Mouse (Mus musculus): Measurements from ENCODE around the gene Npffr2. TPM values are rescaled to one million over a fixed set of nuclear protein-coding genes. Genes with fewer than 3 reads are reported as not detected.
"Not testable (repeated sequence)": the region's sequence is repeated elsewhere in the genome, so short reads cannot be mapped to it uniquely, and the experiment has no call there.

Gene Npffr2
- not detected for total RNA-seq (2022)

DNA sequence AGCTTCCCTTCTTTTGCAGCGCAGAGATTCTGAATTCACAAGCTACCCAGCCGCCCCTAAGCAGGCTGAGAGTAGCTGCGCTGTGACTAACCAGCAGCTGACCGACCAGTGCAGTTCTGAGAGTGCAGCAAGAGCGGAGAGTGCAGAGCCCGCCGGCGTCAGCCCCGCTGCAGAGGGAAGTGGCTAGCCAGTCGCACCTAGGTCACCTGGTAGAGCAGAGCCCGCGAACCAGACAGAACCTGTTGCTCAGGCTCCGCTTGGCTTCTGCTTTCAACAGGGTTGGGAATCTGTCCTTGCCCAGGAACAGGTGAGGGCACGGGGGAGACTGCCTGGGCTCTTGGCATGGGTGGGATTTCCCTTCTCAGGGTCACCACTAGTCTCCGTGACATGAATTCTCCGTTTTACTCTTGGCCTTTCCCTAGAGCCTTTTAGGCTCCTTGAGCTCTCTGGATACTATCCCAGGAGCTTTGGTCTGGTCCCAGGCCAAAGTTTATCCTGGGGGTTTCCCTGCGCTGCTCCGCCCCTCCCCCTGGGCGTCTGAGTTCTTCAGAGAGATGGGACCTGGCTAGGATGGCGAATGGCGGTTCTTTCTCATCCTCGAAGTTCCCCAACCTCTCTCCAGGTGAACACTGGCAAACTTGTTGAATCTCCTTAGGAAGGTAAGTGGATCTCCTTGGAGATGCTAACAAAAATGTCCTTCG is at the start of gene Npffr2:
Gene Npffr2, plus strand, starts transcription at position 552 of the 701 bp plus-strand sequence.
- DNase-seq (ENCODE audit: low spot score in 2 of 2): no peak

DNA sequence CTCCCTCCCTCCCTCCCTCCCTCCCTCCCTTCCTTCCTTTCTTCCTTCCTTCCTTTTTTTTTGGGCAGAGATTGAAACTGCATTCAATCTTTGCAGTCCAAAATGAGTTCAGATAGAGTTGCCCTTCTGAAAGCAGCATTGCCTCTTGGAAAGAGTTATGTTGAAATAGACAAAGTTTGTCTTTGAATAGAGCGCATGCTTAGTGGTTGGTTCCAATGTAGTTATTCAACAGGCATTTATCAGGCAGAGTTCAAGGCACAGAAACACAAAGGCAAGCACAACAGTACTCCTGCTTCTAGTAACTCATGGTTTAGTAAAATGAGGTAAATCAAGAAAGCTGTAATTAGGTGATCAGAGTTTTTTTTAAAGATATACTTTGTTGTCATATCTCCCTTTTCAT is 34.7 kb upstream of the Npffr2 start:
- no peak for DNase-seq (ENCODE audit: low spot score in 2 of 2)

DNA sequence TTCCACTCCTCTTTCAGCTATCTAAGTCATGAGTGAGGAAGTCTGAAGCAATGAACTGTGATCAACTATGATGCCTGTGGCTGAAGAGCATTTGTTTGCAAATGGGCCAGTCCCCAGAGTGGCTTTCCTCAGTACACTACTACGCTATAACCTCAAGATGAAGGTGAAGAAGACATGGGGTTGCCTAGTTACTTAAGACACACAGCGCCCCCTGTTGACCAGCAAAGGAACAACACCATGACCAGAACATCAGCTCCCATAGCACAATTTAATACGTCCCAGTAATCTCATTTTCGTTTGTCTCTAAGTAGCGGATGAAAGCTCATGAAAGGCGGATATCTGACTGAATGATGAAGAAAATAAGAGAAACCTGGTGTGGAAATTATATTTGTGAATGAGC is 27.0 kb upstream of the Npffr2 start:
- no peak for DNase-seq (ENCODE audit: low spot score in 2 of 2)

DNA sequence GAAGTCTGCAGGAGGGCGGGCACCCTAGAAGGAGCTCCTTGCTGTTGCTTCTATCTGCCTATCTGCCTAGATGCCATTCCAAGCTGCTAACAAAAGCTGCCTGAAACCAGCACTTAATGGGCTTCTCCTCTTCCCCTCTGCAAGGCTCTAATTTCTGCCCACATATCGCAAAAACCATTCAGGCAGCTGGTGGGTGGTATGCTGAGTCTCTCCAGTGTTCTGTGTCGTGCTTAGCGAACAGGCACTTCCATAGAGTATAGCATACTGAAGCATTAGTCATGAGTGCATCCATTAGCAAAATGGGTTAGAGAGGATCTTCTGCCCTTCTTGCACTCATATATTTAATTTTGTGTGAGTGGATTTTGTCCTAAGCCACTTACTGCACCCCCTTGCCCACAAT is 8.6 kb upstream of the Npffr2 start:
- DNase-seq (ENCODE audit: low spot score in 2 of 2): no peak

DNA sequence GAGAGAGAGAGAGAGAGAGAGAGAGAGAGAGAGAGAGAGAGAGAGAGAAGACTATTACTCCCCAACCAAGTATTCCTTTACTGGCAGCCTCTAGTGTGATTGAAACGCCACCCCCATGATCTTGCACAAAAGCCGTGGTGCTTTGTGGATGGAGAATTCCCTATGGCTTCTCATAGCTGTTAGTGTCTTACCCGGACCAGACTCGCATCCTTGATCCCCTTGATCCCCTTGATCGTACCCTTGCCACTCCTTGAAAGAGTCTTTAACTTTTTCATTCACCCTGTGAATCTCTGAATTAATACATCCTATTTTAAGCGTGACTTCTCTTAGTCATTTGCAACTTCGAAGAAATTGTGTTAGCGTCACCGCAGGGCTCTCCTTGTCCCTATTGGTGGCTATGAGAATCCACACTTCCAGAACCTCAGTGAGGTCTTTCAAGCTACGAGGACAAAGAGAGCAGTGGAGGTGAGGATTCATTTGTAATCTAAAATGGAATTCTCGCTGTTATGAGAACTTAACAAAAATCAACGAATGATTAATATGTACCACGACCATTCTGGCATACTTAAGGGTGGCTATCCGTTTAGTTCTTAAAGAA is 949 bp upstream of the Npffr2 start:
- DNase-seq (ENCODE audit: low spot score in 2 of 2): no peak

DNA sequence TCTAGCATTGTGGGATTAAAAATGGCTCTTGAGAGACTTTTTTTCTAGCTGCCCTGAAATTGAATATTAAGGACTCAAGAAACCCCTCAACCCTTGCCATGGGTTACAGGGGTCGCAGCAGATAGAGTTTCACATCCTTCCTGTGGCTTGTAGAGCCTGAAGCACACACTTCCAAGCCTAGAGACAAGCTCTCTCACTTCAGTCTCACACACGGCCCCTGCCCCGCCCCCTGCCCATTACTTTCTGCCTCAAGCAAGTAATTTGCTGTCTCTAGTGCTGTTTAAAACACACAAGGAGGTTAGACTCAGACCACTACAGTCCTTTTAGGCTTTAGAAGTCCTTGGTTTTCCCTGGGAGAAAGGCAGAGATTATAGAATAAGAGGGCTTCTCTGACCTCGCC is 1.7 kb downstream of the Npffr2 start:
- no peak for DNase-seq (ENCODE audit: low spot score in 2 of 2)

DNA sequence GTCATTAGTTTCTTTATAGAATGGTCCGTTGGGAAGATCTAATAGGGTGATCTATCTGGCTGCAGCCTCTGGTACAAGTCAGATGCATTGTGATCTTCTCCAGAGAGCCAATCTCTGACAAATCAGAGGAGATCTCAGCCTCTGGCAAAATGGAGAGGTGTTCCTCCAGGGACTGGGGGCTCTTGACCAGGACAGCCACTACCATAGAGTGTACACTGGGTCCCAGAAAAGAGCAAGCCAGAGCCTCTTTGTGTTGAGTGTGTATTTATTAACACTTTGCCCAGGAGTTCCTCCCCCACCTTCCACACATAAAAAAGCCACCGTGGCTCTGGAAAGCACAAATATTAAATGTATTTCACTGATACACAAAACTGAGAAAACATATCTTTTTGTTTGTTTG is 2.2 kb downstream of the Npffr2 start:
- no peak for DNase-seq (ENCODE audit: low spot score in 2 of 2)

DNA sequence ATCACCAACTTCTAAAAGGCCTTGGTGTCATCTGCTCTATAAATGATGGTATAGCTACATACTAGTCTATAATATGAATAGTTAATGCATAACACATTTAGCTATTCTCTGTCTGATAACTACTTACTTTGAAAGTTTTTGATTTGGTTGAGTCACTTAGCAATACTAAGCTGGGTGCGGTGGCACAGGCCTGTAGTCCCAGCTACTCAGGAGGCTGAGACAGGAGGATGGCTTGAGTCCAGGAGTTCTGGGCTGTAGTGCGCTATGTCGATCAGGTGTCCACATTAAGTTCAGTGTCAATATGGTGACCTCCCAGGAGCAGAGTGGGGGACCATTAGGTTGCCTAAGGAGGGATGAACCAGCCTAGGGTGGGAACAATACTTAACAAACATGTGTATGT is 8.8 kb downstream of the Npffr2 start:
- DNase-seq (ENCODE audit: low spot score in 2 of 2): no peak

DNA sequence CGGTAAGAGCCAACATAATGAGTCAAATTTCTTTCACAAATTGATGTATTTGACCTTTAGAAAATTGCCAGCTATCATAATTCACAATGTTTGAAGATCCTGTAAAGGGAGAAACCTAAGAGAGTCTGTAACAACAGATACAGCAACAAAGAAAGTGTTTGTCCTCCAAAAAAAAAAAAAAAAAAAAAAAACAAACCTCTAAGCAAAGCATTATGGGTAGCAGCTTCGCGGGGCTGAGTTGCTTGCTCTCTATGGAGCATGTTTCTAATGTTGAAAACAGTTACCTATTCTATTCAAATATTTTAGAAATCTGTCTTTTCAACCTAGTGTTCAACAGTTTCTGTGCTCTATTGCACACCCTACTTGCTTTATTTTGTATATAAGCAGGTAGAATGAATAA is 15.2 kb downstream of the Npffr2 start:
- DNase-seq (ENCODE audit: low spot score in 2 of 2): no peak

DNA sequence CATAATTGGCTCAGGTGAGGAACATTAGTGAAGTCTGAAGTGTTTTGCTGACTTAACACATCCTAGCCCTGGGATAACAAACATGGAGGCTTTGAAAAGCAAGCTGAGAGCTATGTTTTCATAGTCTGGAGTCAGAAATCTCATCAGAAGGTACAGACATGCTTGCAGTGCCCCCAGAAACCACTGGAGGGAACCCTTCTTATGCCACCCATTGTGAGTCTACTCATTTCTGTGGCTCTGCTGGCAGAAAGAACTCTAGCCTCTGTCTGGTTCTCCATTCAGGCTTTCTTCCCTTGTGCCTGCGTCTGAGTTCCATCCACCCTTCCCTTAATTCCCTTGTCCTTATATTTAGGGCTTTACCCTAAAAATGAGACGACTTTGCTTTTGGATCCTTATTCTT is 16.2 kb downstream of the Npffr2 start:
- DNase-seq (ENCODE audit: low spot score in 2 of 2): no peak

DNA sequence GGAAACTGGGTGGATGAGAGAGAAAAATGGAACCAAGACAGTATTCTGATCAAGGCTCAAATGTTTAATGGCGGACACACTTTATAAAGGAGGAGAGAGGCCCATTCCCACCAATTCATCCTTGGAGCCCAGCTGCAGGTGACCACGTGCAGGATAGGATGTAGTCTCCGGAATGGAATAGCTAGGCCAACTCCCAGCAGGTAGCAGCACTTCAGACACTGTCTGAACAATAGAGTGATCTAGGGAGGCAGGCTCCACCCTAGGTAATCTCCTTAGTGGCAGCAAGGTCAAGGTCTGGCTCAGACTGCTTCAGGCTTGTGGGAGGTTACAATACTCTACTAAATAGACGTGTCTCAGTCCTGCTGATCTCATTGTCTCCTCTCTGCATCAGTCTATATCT is 31.9 kb downstream of the Npffr2 start:
- not testable (repeated sequence) for DNase-seq (ENCODE audit: low spot score in 2 of 2)

DNA sequence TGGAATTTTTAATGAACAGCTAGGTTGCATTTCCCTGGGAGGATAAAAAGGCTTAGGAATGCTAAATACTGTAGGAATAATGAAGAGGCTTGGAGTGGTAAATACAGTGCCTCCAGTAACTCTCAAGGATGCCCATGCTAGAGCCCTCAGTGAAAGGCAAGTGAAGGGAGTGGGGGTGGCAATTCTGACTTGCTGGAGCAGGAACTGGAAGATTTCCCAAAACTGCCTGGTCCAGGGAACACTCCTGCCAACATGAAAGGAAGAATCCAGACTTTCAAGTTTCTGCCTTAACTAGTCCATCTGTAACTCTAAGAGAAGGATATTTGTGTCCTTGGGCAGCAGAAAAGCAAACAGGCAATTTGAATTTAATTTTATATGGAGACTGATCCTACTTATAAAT is 34.2 kb downstream of the Npffr2 start:
- DNase-seq (ENCODE audit: low spot score in 2 of 2): no peak

DNA sequence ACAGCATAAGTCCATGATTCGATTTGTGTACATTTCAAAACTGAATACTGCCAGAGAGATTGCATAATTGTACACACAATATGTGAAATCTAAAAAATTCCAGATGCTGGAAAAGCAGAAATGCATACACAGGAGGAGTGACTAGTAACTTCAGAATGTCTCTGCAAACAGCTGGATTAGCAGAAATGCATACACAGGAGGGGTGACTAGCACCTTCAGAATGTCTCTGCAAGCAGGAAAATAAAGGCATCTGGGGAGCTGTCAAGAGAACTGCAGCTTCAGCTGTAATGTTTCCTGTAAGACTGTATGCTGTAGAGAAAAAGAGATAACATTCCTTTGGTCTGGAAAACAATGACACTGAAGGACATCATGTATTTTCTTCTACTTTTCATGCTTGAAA is 51.4 kb downstream of the Npffr2 start:
- DNase-seq (ENCODE audit: low spot score in 2 of 2): no peak

DNA sequence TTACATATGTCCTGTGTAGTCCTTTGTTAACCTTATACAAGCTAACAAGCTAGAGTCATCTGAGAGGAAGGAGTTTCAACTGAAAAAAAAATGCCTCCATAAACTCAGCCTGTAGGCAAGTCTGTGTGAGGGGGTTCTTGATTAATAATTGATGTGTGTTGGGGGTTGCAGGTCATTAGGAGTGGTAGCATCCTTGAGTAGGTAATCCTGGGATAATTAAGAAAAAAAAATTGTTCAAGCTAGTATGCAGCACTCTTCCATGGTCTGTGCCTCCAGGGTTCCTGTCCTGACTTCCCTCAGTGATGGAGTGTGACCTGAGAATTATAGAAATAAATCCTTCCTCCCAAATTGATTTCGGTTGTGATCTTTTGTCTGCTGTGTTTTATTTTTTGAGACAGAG is 52.0 kb downstream of the Npffr2 start:
- no peak for DNase-seq (ENCODE audit: low spot score in 2 of 2)

DNA sequence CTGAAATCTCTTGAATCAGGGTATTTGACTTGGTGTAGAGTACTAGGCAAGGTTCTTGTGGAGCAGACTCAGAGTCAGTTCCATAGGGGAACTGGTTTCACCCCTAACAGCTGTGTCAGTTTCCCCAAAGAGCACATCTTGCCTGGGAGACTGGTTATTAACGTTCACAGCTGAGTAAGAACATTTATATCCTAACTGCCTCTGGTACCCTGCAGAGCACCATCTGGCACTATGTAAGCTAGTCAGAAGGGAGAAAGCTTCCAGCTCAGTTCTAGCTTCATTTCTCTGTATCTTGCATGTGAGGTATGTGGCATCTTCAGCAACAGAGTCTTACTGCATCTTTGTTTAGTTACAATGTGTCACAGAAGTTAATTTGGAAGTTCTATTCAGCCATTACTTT is 53.9 kb downstream of the Npffr2 start:
- DNase-seq (ENCODE audit: low spot score in 2 of 2): no peak

DNA sequence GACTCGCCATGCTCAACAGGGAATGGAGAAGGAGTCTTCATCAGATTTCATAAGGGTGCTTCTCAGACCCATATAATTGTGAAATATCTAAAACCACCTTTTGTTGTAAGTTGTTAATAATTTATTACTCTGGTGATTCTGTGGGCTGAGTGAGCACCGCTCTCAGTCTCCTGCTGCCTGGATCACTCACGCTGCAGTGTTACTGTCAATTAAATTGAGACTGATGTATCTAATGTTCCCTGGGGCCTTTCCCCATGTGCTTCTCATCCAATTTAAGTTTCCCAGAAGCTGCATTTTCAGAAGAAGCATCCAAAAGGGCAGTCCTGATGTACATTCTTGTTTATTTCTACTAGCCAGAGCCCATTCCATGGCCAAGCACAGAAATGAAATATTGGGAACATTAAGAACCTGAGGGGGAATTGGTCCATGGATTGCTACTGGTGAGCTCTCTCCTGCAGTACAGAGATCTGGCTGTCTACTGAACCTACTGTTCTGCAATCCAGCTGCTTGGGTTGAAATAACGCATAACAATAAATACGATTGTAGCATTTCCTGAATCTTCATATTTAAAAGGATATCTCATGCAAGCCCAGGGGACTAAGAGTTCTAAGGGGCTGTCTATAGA is 54.6 kb downstream of the Npffr2 start:
- no peak for DNase-seq (ENCODE audit: low spot score in 2 of 2)

DNA sequence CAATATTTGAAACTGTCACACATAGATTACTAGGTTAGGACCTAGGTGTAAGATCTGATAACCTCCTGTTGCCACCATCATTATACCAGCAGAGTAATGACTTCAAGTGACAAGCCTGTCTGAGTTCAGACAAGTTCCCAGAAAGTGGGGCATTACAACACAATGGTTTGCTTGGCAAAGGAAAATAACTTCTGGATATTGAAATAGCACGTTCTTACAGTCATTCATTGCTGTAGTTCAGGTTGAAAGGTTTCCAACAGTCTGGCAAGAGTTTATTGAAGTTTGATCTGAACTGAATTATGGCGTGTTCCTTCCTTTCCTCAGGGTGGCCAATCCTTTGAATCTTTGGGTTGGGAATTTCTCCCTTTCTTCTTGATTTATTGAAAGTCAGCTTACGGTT is 57.8 kb downstream of the Npffr2 start:
- DNase-seq (ENCODE audit: low spot score in 2 of 2): no peak

DNA sequence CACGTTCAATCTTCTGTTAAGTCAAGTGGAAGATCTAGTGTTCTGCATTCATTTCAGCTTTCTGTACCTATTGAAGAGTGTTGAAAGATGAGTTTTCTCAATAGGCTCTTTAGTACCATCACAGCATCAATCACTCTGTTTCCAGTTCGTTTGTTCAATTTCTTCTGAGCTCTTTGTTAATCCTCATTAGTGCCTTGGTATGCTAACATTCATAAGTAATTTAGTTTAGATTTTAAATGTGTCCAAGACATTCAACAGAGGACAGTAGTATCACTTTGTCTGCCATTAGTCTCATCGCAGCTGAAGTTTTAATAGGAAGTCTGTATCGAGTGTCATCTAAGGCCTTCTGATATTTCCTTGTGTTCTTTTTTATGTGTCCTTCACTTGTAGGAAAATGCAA is 65.1 kb downstream of the Npffr2 start:
- DNase-seq (ENCODE audit: low spot score in 2 of 2): no peak

DNA sequence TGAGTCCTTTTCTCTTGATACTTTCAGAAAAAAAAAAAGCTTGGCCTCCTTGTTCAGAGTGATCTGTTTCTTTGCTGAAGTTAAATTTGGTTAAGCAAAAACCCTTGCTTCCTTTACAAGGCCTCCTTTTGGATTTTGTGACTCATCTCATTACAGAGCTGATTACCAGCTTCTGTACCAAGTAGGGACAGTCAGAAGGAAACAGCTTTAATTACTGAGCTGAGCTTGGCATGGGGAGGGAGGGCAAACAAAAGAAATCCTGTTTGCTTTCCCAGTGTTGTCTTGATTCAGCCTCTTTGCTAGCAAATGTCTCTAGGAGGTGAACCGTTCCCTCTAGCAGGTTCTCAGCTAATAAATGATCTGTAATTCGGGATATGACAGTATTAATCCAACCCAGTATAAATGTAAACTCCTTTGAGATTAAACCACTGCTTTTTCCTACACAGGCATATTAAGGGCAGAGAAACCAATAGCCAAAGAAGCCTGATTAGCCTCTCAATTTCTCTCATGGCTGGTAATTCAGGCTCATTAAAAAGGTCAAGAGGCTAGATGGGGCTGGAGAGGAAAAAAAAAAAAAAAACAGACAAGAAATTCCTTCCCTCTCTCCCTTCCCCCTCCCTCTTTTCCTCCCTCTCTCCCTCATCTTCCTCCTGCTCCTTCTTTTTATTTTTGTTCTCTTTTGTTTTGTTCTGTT is 84.2 kb downstream of the Npffr2 start:
- no peak for DNase-seq (ENCODE audit: low spot score in 2 of 2)

DNA sequence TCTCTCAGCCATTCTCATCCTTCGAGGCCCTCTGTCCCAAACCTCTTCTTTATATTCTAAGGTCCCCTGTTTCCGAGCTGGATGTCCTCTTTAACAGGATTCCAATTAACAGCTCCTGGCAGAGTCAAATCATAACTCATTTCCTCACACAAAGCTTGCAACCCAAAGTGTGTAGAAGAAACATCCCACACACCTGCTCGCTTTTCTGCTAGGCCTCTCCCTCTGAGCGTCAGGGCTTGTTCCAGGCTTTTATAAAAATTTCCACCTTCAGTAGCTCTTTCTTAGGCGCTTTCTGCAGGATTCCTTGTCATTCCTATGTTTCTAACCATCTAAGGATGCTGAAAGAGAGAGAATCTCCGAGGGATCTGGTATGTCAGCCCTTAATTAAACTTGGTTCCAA is 85.0 kb downstream of the Npffr2 start:
- DNase-seq (ENCODE audit: low spot score in 2 of 2): no peak

DNA sequence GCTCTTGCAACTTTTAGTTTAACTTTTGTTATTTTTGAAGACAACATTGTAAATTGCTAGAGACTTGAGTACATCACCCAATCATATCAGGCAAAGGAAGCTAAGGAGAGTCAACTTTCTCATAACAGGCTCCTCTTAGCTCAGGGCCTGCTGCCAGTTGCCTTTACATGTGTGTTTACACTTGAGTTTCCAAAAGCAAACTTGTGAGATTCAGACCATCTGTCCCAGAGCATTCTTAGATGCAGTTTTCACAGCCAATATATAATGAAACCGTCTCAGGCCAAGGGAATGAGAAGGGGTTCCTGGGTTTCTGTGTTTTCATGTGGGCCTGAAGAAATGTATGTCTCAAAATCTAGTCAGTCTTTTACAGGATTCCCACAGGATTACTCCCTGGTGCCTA is 104.4 kb downstream of the Npffr2 start:
- DNase-seq (ENCODE audit: low spot score in 2 of 2): no peak

Data from gastrocnemius, adult 8-10 months (tissue).